Mouse (Mus musculus) embryonic fibroblast, embryonic 13.5 days (primary cell): Measurements from ENCODE around the gene Klf13.

Experiments
- CTCF ChIP-seq: IDR thresholded peaks from 2 replicates; pipeline ENCODE4 v1.5.1; 2011; ENCODE audit warnings: mild to moderate bottlenecking, control low read depth, low read length, moderate library complexity, borderline replicate concordance; ENCODE audit not compliant: insufficient read depth
- POLR2A ChIP-seq: IDR thresholded peaks from 2 replicates; pipeline ENCODE4 v1.6.1; 2011; ENCODE audit warnings: low read depth, mild to moderate bottlenecking, control low read depth, low read length, moderate library complexity

- TF ChIP-seq CTCF (no peak), POLR2A (peak; percentile 88)
Observed at GRCm38 (mm10) chr7:63938066-63938913, 425 bp downstream of the Klf13 start.
